Mouse (Mus musculus) kidney, postnatal 0 days (tissue): ENCODE data around the gene Tbrg1. TPM values are rescaled to one million over a fixed set of nuclear protein-coding genes. Genes with fewer than 3 reads are reported as not detected.

ENCODE experiments used
- ATAC-seq: fragments of 200-750 bp; cut with Nextera tagmentation; replicated peaks from 2 replicates; pipeline ENCODE4 v1.8.0; 2017; ENCODE audit warnings: low read depth, moderate number of reproducible peaks, moderate TSS enrichment, moderate library complexity; ENCODE audit not compliant: low FRiP score
- DNase-seq: peaks from one replicate; pipeline ENCODE4 v3.0.0-alpha.2; 2016; ENCODE audit warnings: low spot score
- H3K27ac ChIP-seq: fragments of 300-500 bp; sonication (generic); 2 replicates; pipeline ENCODE4 v1.5.1; 2014; ENCODE audit warnings: mild to moderate bottlenecking
- H3K27me3 ChIP-seq: fragments of 300-500 bp; sonication (generic); 2 replicates; pipeline ENCODE4 v1.6.1; 2014; ENCODE audit warnings: low read length, mixed read lengths; ENCODE audit not compliant: insufficient read depth
- H3K36me3 ChIP-seq: fragments of 300-500 bp; sonication (generic); 2 replicates; pipeline ENCODE4 v1.6.1; 2014; ENCODE audit warnings: low read length, mixed read lengths; ENCODE audit not compliant: insufficient read depth
- H3K4me1 ChIP-seq: fragments of 300-500 bp; sonication (generic); replicated peaks from 2 replicates; pipeline ENCODE4 v1.6.1; 2014; ENCODE audit warnings: antibody characterized with exemption, low read length, mixed read lengths; ENCODE audit not compliant: insufficient read depth
- H3K4me2 ChIP-seq: fragments of 300-500 bp; sonication (generic); 2 replicates; pipeline ENCODE4 v1.6.1; 2014; ENCODE audit warnings: mild to moderate bottlenecking, low read length, moderate library complexity, mixed read lengths
- H3K4me3 ChIP-seq: fragments of 300-500 bp; sonication (generic); replicated peaks from 2 replicates; pipeline ENCODE4 v1.5.1; 2014; ENCODE audit warnings: low read depth, low read length
- H3K9ac ChIP-seq: fragments of 300-500 bp; sonication (generic); 2 replicates; pipeline ENCODE4 v1.6.1; 2014; ENCODE audit warnings: low read depth, low read length
- H3K9me3 ChIP-seq: fragments of 300-500 bp; sonication (generic); replicated peaks from 2 replicates; pipeline ENCODE4 v1.6.1; 2016; ENCODE audit warnings: low read length, inconsistent platforms, mixed read lengths
- CTCF ChIP-seq: IDR thresholded peaks from 2 replicates; pipeline ENCODE4 v1.5.1; 2016; ENCODE audit warnings: antibody characterized with exemption, low read depth, mild to moderate bottlenecking, moderate library complexity
- WGBS: fragments of 180-500 bp; shearing (Covaris S2); extraction: QIAGEN DNeasy Blood & Tissue Kit; methylation state at CpG from one replicate; pipeline ENCODE4 v1.1.7; 2014; 5-methylcytosine and 5-hydroxymethylcytosine counted together
- polyA plus RNA-seq: library from polyadenylated mRNA; unstranded; fragments of >200 nt; fragmentation: Nextera tagmentation; extraction: Ambion mirVana; gene quantifications from 2 replicates; pipeline ENCODE4 v1.2.1, GENCODE M21; 2015

Tbrg1 gene
- polyA plus RNA-seq, 1 experiment from 2014 or later: 135 TPM

DNA sequence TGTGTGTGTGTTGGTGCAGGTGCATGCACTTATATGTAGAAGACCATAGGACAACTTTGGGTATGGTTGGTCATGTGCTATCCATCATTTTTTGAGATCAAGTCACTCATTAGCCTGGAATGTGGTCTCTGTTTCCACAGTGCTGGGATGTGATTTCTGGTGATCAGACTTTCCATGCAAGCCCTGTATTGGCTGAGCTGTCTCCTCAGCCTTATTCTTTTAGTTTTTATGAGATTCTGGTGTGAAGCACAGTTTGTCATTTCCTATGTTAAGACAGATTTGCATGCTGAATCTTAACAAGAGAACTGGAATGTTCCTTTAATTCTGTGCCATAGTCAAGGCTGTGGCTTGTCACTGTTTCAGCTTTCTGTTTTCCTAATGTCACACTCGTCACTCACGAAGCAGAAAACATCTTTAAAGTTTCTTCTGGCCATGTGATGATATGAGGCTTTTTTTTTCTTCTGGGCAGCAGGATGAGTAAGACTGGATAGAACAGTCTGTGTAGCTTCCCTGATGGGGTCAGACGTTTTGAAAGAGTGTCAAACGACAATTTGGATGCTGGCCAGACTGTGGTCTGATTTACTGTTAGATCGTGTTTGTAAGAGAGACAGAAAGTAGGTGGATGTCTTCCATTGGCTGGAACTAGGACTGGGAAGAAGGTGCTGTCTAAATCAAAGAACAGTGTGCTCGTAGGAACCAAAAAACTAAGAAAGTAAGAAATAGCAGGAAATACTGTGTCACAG is 20.1 kb downstream of the Tbrg1 start:
- Histone ChIP-seq H3K4me2 (no peak overlapping the region), H3K4me3 (no peak overlapping the region), H3K27me3 (no peaks in the 10 kb centered on the region), H3K27ac (no peak overlapping the region), H3K36me3 (no peaks in the 10 kb centered on the region), H3K9me3 (no peaks in the 10 kb centered on the region), H3K9ac (no peak overlapping the region), H3K4me1 (no peaks in the 10 kb centered on the region)
- 34% methylated on average over 6 of the region's 6 CpGs for WGBS
- TF ChIP-seq CTCF: no peak
- no peak; the same call in 1 of the 2 replicates for ATAC-seq
- DNase-seq: peak; percentile 21

DNA sequence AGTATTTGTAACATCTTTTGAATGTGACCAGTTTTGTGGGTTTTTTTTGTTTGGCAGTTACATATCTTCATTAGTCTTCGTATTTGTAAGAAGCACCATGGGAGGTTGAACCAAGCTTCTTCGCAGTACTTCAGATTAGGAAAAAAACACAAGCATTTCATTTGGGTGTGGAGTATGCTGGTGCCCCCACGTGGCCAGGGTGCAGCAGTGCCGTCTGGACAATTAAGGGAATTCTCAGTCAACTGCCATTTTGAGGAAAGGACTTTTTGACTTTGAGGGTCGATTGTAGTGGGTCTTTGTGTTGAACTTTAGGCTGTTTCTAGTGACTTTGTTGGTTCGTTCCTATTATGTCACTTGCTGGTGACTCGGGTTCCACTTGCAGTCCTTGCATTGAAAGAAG is 20.8 kb downstream of the Tbrg1 start:
- H3K4me2 ChIP-seq: no peak overlapping the region
- no peaks in the 10 kb centered on the region for H3K27me3 ChIP-seq
- WGBS: 17% methylated on average over 7 of the region's 7 CpGs
- H3K4me3 ChIP-seq: no peak overlapping the region
- peak; percentile 79 for TF ChIP-seq CTCF
- no peak overlapping the region for H3K27ac ChIP-seq
- no peaks in the 10 kb centered on the region for H3K9me3 ChIP-seq
- H3K4me1 ChIP-seq: no peaks in the 10 kb centered on the region
- no peaks in the 10 kb centered on the region for H3K36me3 ChIP-seq
- DNase-seq (peak; percentile 81), ATAC-seq (no peak)
- H3K9ac ChIP-seq: no peak overlapping the region

DNA sequence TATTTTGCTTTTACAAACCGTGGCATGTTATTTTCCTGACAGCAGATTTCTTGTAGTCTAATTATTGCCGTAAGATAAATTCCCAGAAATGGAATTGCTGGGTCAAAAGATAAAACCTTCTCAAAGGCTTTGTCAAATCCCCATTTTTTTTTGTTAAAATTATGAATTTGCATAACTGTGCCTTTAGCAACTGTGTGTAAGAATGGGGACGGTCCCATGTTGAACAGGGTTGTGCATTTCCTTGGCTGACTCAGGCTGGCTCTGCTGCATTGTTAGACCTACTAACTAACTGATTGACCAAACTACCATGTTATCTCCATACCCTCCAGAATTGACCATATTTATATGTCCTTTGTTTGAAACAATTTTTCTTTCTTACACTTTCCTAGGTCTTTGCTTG is 22.8 kb downstream of the Tbrg1 start:
- ATAC-seq: no peak
- H3K4me1 ChIP-seq: no peaks in the 10 kb centered on the region
- no peaks in the 10 kb centered on the region for H3K27me3 ChIP-seq
- no peak overlapping the region for H3K27ac ChIP-seq
- H3K9ac ChIP-seq: no peak overlapping the region
- 94% methylated on average over 3 of the region's 3 CpGs for WGBS
- no peak for TF ChIP-seq CTCF
- no peak overlapping the region for H3K4me2 ChIP-seq
- no peaks in the 10 kb centered on the region for H3K36me3 ChIP-seq
- DNase-seq: no peak
- H3K4me3 ChIP-seq: no peak overlapping the region
- H3K9me3 ChIP-seq: no peaks in the 10 kb centered on the region

DNA sequence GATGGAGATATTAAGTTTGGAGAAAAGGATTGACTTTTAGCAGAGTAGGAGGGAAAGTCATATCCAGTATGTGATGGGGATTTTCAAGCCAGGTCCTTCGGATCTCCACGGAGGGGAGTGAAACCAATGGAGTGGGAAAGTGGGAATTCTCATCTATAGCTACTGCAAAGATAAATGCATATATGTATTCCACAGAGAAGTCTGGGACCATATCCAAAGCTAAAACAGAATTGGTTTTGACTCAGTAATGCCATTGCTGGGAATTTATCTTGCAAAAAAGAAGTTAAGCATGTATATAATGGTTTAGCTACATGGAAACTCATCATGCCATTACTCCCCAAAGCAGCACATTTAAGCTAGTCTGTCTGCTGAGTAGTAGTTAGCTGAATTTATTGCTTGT is 24.8 kb downstream of the Tbrg1 start:
- Histone ChIP-seq H3K4me2 (no peak overlapping the region), H3K27me3 (no peaks in the 10 kb centered on the region), H3K27ac (no peak overlapping the region), H3K36me3 (no peaks in the 10 kb centered on the region), H3K9ac (no peak overlapping the region), H3K4me3 (no peak overlapping the region), H3K4me1 (no peaks in the 10 kb centered on the region), H3K9me3 (no peaks in the 10 kb centered on the region)
- WGBS: 77% methylated on average over 2 of the region's 2 CpGs
- no peak for TF ChIP-seq CTCF
- no peak for ATAC-seq
- no peak for DNase-seq

DNA sequence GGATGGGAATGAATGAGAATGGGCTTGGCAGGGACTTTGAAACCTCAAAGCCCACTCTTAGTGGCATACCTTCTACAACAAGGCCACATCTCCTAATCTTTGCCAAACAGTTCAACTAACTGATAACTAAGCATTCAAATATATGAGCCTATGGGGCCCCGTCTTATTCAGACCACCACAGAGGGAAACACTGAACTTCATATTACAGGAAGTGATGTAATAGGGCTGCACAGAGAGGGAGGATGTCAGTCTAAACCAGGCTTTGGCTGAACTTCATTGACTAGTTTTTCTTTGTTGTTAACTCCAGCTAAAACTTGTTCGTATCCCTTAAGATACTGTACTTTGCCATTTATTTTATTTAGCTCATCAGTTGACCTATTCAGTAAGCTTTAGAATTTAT is 27.2 kb downstream of the Tbrg1 start:
- Histone ChIP-seq H3K27ac (no peak overlapping the region), H3K9ac (no peak overlapping the region), H3K27me3 (no peaks in the 10 kb centered on the region), H3K4me2 (no peak overlapping the region), H3K9me3 (no peaks in the 10 kb centered on the region), H3K4me3 (no peak overlapping the region), H3K36me3 (no peaks in the 10 kb centered on the region), H3K4me1 (no peaks in the 10 kb centered on the region)
- no peak for TF ChIP-seq CTCF
- DNase-seq: no peak
- WGBS: 83% methylated on average over 2 of the region's 2 CpGs
- ATAC-seq: no peak

DNA sequence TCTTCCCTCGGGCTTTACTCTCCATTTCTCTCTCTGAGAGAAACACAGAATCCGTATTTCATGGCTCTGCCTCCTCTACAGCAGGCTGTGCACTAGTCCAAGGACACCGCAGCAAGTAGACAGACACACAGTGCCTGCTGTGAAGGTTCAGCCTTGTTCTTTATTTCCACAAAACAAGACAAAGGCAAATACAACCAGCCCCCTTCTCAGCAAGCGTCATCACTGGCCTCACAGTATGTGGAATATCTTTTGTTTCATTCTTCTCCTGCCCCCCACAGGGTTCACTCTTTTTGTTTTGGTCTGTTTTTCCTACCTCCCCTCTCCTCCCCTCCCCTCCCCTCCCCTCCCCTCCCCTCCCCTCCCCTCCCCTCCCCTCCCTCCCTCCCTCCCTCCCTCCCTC is 28.5 kb downstream of the Tbrg1 start:
- Histone ChIP-seq H3K9ac (no peak overlapping the region), H3K4me2 (no peak overlapping the region), H3K27me3 (no peaks in the 10 kb centered on the region), H3K4me3 (no peak overlapping the region), H3K27ac (no peak overlapping the region), H3K9me3 (no peaks in the 10 kb centered on the region), H3K36me3 (no peaks in the 10 kb centered on the region), H3K4me1 (no peaks in the 10 kb centered on the region)
- TF ChIP-seq CTCF: no peak
- DNase-seq: no peak
- WGBS: 76% methylated on average over 4 of the region's 4 CpGs
- no peak for ATAC-seq

DNA sequence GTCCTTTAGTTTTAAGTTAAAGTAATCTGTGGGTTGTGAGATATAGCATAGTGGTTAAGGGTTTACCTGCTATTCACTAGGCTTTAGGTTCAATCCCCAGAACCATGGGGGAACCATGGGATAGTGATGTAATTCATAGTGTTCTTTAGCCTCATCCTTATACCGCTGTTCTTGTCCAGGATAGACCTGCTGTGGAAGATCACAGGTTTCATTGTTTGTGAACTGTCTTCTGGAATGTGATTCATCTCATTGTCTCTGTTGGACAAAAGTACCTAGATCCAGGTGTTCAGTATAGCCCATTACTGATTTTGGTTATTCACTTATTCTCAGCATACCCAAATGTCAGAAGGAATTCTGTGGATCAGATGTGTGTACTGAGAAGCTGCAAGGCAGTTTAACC is 29.8 kb downstream of the Tbrg1 start:
- H3K36me3 ChIP-seq: no peaks in the 10 kb centered on the region
- ATAC-seq: no peak
- H3K9ac ChIP-seq: no peak overlapping the region
- no peaks in the 10 kb centered on the region for H3K9me3 ChIP-seq
- H3K27me3 ChIP-seq: no peaks in the 10 kb centered on the region
- no peak overlapping the region for H3K27ac ChIP-seq
- TF ChIP-seq CTCF: no peak
- no peak for DNase-seq
- no peaks in the 10 kb centered on the region for H3K4me1 ChIP-seq
- H3K4me2 ChIP-seq: no peak overlapping the region
- 91% methylated on average over 1 of the region's 1 CpGs for WGBS
- H3K4me3 ChIP-seq: no peak overlapping the region
